Comparison of ENCODE assay signal across 18 mouse cellular contexts in genomic region chr8:5106855-5107254, GRCm38 (mm10). TPM values are rescaled to one million over a fixed set of nuclear protein-coding genes. Genes with fewer than 3 reads are reported as not detected.
DNase-seq lines count a peak whose midpoint lies in the region; ATAC-seq and TF ChIP-seq lines count a peak whose summit lies in the region.
"Had no signal": no experiment of that assay in that cellular context is flagged by ENCODE, and none has a peak within 500 bp of the region (broad histone marks: within the 10 kb centered on the region; RNA-seq: fewer than 3 reads in every experiment).

No protein-coding gene starts in this region.

- H3K9me3 ChIP-seq in ES-Bruce4 (replicated peaks; ENCODE audit: control insufficient read depth, insufficient read depth, low read length, poor library complexity, severe bottlenecking), result no peaks in the 10 kb centered on the region
- H3K9me3 ChIP-seq in liver, embryonic 14.5 days (ENCODE audit: control insufficient read depth, low read length), result no peaks in the 10 kb centered on the region
- H3K9me3 ChIP-seq: embryonic facial prominence, embryonic 13.5 days; midbrain, embryonic 13.5 days; neural tube, embryonic 12.5 days had no signal

- DNase-seq in adrenal gland, adult 2 months, result peak; percentile 3
- no peak for DNase-seq in adrenal gland, adult 18-20 months (ENCODE audit: low spot score in 2 of 2)
- DNase-seq in kidney, adult 2 months, result peak; percentile 93
- no peak for DNase-seq in liver, embryonic 14.5 days (ENCODE audit: low read depth in 3 of 3, low spot score in 3 of 3)
- no peak for DNase-seq in right cerebral cortex, adult 18-20 months
- DNase-seq in thymus, postnatal 25 days, result no peak
- no peak for DNase-seq in spleen, postnatal 10 days (ENCODE audit: low spot score in 2 of 2)
- DNase-seq: cerebellum, adult 2 months; heart, postnatal 10 days; left cerebral cortex, postnatal 4 days; lung, postnatal 10 days had no signal

- H3K27me3 ChIP-seq in ES-Bruce4 (ENCODE audit: control insufficient read depth, insufficient read depth, low read length, poor library complexity, severe bottlenecking), result no peaks in the 10 kb centered on the region; the same call in 1 of the 2 replicates
- no peaks in the 10 kb centered on the region for H3K27me3 ChIP-seq in kidney, adult 2 months (replicated peaks; ENCODE audit: control insufficient read depth, insufficient read depth, low read length)
- no peaks in the 10 kb centered on the region for H3K27me3 ChIP-seq in liver, embryonic 14.5 days (ENCODE audit: control insufficient read depth, insufficient read depth, low read length)
- H3K27me3 ChIP-seq: embryonic facial prominence, embryonic 13.5 days; midbrain, embryonic 13.5 days; neural tube, embryonic 12.5 days had no signal

- no peak for ATAC-seq in liver, embryonic 14.5 days (ENCODE audit: insufficient read depth)
- ATAC-seq: forebrain, embryonic 14.5 days; midbrain, embryonic 13.5 days had no signal

- no peak overlapping the region for H3K4me2 ChIP-seq in liver, embryonic 14.5 days (ENCODE audit: low read depth)
- H3K4me2 ChIP-seq: embryonic facial prominence, embryonic 13.5 days; midbrain, embryonic 13.5 days; neural tube, embryonic 12.5 days had no signal

- H3K4me3 ChIP-seq in ES-Bruce4 (ENCODE audit: low read depth, low read length), result no peak overlapping the region
- H3K4me3 ChIP-seq in kidney, adult 2 months (ENCODE audit: insufficient read depth, low read depth, low read length), result no peak overlapping the region
- no peak overlapping the region for H3K4me3 ChIP-seq in liver, embryonic 14.5 days (ENCODE audit: insufficient read depth in 1 of 2, low read depth in 2 of 2, low read length in 2 of 2)
- H3K4me3 ChIP-seq: embryonic facial prominence, embryonic 13.5 days; midbrain, embryonic 13.5 days; neural tube, embryonic 12.5 days had no signal

- TF ChIP-seq EP300 in ES-Bruce4 (IDR thresholded peaks at IDR 0.05; ENCODE audit: insufficient read depth, low read depth, low read length), result no peak
- TF ChIP-seq EP300 in liver, embryonic 14.5 days (IDR thresholded peaks at IDR 0.05; ENCODE audit: low read depth), result no peak

- 53% methylated on average over 5 of the region's 5 CpGs for WGBS in kidney, adult 2 months
- 48% methylated on average over 5 of the region's 5 CpGs for WGBS in liver, embryonic 14.5 days (ENCODE audit: insufficient replicate concordance)

- TF ChIP-seq POLR2A in ES-Bruce4 (IDR thresholded peaks at IDR 0.05; ENCODE audit: insufficient read depth, low read length), result no peak
- TF ChIP-seq POLR2A in kidney, adult 2 months (IDR thresholded peaks at IDR 0.05; ENCODE audit: low read depth, low read length), result no peak

- no peaks in the 10 kb centered on the region for H3K36me3 ChIP-seq in ES-Bruce4 (ENCODE audit: control insufficient read depth, insufficient read depth, low read length, poor library complexity, severe bottlenecking)
- no peaks in the 10 kb centered on the region for H3K36me3 ChIP-seq in kidney, adult 2 months (ENCODE audit: control insufficient read depth, insufficient read depth, low read length)
- H3K36me3 ChIP-seq in liver, embryonic 14.5 days (replicated peaks; ENCODE audit: control insufficient read depth, insufficient read depth, low read depth), result no peaks in the 10 kb centered on the region
- H3K36me3 ChIP-seq: embryonic facial prominence, embryonic 13.5 days; midbrain, embryonic 13.5 days; neural tube, embryonic 12.5 days had no signal

- H3K27ac ChIP-seq in ES-Bruce4 (ENCODE audit: insufficient read depth, low read length), result no peak overlapping the region
- H3K27ac ChIP-seq in kidney, adult 2 months (ENCODE audit: insufficient read depth, low read depth, low read length), result peak overlapping the region; percentile 87; the same call in 1 of the 2 replicates
- H3K27ac ChIP-seq in liver, embryonic 14.5 days, result no peak overlapping the region
- H3K27ac ChIP-seq: embryonic facial prominence, embryonic 13.5 days; midbrain, embryonic 13.5 days; neural tube, embryonic 12.5 days had no signal

- H3K4me1 ChIP-seq in ES-Bruce4 (ENCODE audit: control insufficient read depth, insufficient read depth, low read length), result no peaks in the 10 kb centered on the region
- H3K4me1 ChIP-seq in kidney, adult 2 months (ENCODE audit: control insufficient read depth, insufficient read depth, low read length), result peaks cover 11% of the 10 kb centered on the region; the same call in 1 of the 2 replicates
- no peaks in the 10 kb centered on the region for H3K4me1 ChIP-seq in liver, embryonic 14.5 days (replicated peaks; ENCODE audit: control insufficient read depth in 2 of 2, insufficient read depth in 2 of 2, low read length in 1 of 2)
- H3K4me1 ChIP-seq: embryonic facial prominence, embryonic 13.5 days; midbrain, embryonic 13.5 days; neural tube, embryonic 12.5 days had no signal

- peak; percentile 78 for TF ChIP-seq CTCF in ES-Bruce4 (IDR thresholded peaks at IDR 0.05; ENCODE audit: low read depth, low read length)
- TF ChIP-seq CTCF in kidney, adult 2 months (conservative IDR thresholded peaks at IDR 0.05; ENCODE audit: insufficient read depth, insufficient read length, low read depth, low read length), result peak; percentile 98
- peak; percentile 57 for TF ChIP-seq CTCF in liver, embryonic 14.5 days (IDR thresholded peaks at IDR 0.05; ENCODE audit: low read depth)

- H3K9ac ChIP-seq in ES-Bruce4 (ENCODE audit: low read depth, poor library complexity, severe bottlenecking), result no peak overlapping the region
- no peak overlapping the region for H3K9ac ChIP-seq in liver, embryonic 14.5 days (replicated peaks)
- H3K9ac ChIP-seq: embryonic facial prominence, embryonic 13.5 days; midbrain, embryonic 13.5 days; neural tube, embryonic 12.5 days had no signal

RNA-seq across cellular contexts. Expression of gene Slc10a2, which starts 1.7 kb away (rescaled TPM):
- under 1 TPM in 1 of 2 experiments, not detected in 1; 0.09 TPM for total RNA-seq in adrenal gland, adult 2 months (2021)
- not detected in 2 replicates for polyA plus RNA-seq in adrenal gland, adult 2 months (2012; rRNA removed)
- total RNA-seq in adrenal gland, adult 18-20 months (2021), result not detected
- polyA plus RNA-seq in ES-Bruce4 (2011; ENCODE audit: insufficient read depth, insufficient read length, low read depth, missing spikeins), result not detected in 2 replicates
- polyA plus RNA-seq in kidney, adult 2 months (2012; rRNA removed), result 16.5 and 19.8 TPM in 2 replicates
- polyA plus RNA-seq in liver, embryonic 14.5 days (2012; rRNA removed), result not detected in 2 replicates
- polyA plus RNA-seq in liver, embryonic 14.5 days (2014; fragmentation: Nextera tagmentation; extraction: Ambion mirVana), result not detected in 2 replicates
- total RNA-seq: heart, postnatal 10 days; layer of hippocampus, adult 8-10 months; left cerebral cortex, postnatal 4 days had no signal
- polyA plus RNA-seq: cerebellum, adult 2 months; embryonic facial prominence, embryonic 13.5 days; forebrain, embryonic 14.5 days; gonadal fat pad, adult 2 months; midbrain, embryonic 13.5 days; neural tube, embryonic 12.5 days had no signal

Comparison
In these comparisons a context has a peak if more than half of its experiments do, and no peak if none do; other contexts are left out.
1. DNase-seq: peak in adrenal gland, adult 2 months (single experiment) and kidney, adult 2 months (single experiment); none in adrenal gland, adult 18-20 months (0 of 2), liver, embryonic 14.5 days (0 of 3), right cerebral cortex, adult 18-20 months (single experiment), thymus, postnatal 25 days (single experiment) and spleen, postnatal 10 days (0 of 2).
2. RNA of gene Slc10a2, which starts 1.7 kb away (polyA plus RNA-seq): 16.5 to 19.8 TPM in kidney, adult 2 months; not detected in adrenal gland, adult 2 months, not detected in ES-Bruce4 and not detected in liver, embryonic 14.5 days; every median in the first group is over 10 times any median in the second.
3. Peak in every context shown above with its lines, with median percentiles within 50 percentile points of each other: CTCF ChIP-seq.